Mouse (Mus musculus): Measurements from ENCODE around the gene Ybx1.

Gene Ybx1

GRCm38 (mm10) chr4:119266606-119267005, 27.8 kb downstream of the Ybx1 start:
- DNase-seq: no peak

- no peak for DNase-seq
Observed at GRCm38 (mm10) chr4:119263459-119263858, 30.9 kb downstream of the Ybx1 start.

GRCm38 (mm10) chr4:119262483-119262882, 31.9 kb downstream of the Ybx1 start:
- no peak for DNase-seq

DNA sequence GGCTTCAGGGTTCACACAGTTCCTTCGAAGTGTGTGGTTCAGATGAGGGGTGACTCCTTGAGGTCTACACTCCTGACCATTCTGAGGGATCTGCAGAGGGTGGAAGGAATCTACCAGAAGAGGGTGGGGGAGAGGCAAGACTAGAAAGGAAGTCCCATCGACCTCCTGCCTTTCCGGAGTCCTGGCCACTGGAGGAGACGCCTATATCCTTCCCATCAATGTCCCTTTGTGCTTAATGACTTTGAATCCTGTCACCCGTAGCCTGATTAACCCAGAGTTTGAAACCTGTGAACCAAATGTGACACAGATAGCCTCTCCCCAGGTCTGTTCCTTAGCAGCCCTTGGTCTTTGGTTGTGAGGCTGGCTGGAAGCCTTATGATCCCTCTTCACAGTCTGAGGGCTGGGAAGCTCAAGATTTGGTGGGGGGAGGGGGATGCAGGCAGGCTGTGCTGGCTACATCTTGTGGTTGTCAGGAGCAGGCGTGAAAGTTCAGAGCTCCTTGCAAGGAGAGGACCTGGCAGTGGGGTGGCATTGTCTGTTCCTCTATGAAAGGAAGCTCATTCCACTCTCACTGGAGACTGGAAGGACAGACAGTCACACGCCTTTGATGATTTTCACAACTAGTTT, 33.2 kb downstream of the Ybx1 start:
- DNase-seq: no peak

DNA sequence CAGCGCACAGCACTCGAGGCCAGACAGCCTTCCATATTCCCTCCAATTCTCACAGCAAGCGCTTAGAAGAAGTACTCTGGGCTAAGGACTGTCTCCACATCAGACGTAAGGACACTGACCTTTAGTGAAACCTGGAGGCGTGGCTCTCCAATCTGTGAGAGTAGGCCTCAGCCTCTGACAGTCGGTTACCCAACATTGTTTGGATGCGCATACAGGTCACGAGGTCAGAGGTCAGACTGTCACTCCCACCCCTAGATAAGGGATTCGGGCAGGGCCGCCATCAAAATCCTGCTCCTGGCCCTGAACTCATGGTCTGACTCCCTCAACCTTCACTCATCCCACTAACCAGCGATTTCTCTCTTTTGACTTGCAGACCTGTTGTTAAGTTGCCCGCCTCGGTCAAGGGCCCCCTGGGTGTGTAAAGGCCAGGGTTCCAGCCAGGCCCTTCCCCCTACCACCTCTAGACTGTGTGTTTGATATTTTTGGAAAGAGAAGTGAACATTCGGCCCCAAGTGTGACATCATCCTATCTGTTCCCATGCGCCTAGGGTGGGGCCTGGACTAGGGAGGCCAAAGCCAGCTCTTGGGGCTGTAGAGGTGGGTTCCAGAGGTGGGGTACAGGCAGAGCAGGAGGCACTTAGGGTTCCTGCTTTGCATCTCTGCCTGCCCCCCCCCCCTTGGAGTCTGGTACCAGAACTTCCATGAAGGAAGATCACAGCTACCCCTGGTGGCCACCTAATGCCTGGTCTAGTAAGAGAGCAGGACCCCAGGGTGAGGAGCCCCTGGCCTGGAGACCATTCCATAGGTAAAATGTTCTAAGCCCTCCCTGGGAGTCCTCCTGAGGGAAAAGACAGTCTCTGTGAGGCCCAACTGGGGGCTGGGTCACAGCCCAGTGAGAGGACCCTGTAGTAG, 34.8 kb downstream of the Ybx1 start:
- DNase-seq: no peak

DNA sequence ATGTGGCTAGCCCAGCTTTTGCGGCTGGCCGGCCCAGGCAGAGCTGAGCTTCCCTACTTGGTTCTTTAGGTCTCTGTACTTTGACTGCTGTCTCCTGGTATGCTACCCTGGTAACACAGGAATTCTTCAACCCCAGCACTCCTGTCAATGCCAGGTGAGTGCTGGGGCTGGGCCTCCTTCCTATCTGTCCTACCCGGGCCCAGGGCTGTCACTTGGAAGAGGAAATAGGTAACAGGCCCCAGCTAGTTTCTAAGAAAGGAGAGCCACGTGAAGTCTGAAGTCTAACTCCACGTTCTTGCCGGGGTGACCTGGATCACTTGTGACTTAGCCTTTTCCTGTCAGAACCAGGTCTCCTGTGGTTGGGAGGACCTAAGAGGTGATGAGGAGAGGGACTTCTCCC, 37.3 kb downstream of the Ybx1 start:
- DNase-seq: no peak

GRCm38 (mm10) chr4:119255351-119255750, 39.1 kb downstream of the Ybx1 start, which contains the start of gene Cldn19:
Gene Cldn19 (plus strand): TSS chr4:119255414.
- DNase-seq: no peak

GRCm38 (mm10) chr4:119254012-119254618, 40.3 kb downstream of the Ybx1 start:
- no peak for DNase-seq

DNA sequence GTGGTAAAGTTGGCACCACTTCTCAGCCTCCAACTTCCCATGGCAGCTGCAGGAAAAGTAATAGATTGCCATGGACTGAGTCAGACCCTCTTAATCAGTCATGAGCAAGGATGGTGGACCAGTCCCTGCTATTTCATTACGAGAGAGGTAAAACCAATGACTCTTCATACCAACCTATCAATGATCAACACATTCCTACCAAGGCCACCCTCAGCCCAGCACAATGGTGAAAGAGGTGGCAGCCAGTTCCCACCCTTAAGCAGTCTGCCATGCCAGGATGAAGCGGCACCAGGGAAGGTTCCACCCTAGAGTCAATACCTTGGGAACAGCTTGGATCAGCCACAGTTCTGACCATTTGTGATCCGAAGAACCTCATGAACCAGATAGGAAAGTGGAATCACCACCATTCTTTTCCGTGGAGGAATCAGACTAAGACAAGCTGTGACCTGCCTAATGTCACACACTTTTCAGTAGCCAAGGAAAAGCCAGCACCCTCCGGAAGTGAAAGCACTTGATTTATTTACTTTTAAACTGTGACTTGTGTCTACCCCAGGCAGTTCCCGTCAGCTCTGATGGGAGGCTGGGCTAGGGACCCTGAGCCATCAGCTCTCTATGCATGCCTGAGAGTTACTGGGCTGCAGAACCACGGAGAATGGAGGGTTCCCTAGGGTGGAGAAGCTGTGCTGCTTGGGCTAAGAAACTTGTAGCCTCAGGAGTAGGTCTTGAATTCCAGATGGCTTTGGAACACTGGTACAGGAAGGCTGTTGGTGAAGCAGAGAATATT, 42.2 kb downstream of the Ybx1 start:
- DNase-seq: no peak

- no peak for DNase-seq
Observed at GRCm38 (mm10) chr4:119248407-119248965, 45.9 kb downstream of the Ybx1 start.

GRCm38 (mm10) chr4:119247462-119248235, 46.8 kb downstream of the Ybx1 start:
- DNase-seq: peak; percentile 80

GRCm38 (mm10) chr4:119246688-119247225, 47.6 kb downstream of the Ybx1 start:
- DNase-seq: no peak

GRCm38 (mm10) chr4:119245961-119246360, 48.4 kb downstream of the Ybx1 start:
- no peak for DNase-seq

GRCm38 (mm10) chr4:119245556-119245955, 48.8 kb downstream of the Ybx1 start:
- no peak for DNase-seq

DNA sequence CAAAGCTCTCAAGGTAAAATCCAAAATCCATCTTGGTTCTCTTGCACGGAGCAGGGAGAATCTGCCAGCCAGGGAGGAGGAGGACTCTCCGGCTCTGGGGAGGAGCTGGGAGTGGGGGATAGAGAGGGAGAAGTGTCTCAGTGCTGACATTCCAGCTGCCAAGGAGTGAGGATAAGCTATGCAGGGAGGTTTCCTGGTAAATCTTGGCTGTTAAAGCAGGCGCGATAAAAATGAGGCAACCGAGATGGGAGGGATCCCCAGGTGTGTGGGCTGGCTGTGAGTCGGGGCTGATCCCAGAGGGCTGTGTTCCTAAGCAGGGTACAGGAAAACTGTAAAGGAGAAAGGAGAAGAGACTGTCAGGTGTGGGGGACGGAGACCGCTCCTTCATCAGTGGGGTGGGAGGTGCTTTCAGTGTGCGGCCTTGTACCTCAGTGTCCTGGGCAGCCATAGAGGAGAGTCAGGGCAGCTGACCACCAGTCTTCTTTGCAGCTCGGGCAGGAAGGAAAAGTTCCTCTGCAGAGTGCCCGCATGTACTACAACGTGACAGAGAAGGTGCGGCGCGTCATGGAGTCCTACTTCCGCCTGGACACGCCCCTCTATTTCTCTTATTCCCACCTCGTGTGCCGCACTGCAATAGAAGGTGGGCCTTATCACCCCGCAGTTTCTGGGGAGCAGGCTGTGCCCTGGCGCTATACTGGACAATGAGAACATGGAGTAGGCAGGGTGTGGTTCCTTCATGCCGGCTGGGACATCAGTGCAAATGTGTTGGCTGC, 49.8 kb downstream of the Ybx1 start:
- no peak for DNase-seq

DNA sequence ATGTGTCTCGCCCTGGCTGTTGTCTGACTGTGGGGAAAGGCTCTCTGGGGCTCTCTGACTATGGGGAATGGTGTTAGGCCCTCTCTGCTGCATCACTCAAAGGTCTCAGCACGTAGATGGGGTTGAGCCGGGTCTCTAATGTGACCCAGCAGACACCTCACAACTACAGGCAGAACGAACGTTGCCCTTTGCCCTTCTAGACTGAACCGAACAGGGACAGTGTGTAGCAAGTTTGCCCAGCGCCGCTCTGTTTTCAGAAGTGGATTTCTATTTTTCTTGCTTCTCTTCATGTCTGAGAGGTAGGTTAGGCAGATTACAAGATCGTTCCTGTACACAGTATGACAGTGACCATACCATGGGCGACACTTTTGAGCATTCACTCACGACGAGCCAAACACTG, 51.8 kb downstream of the Ybx1 start:
- DNase-seq: no peak

DNA sequence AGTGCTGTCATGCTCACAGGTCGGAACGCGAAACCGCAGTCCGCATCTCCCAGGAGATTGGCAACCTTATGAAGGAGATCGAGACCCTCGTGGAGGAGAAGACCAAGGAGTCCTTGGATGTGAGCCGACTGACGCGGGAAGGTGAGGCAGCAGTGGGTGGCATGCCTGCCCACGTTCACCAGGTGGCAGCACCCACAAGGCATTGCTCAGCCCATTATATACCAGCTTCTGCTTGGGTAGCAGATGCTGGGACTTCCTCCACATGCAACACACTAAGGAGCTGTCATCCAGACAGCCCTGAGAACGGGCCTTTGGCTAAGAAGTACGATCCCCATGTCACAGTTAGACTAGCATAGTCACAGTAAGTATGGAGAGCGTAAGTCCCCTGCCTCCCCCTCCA, 52.7 kb downstream of the Ybx1 start:
- DNase-seq: peak; percentile 28 to 33

DNA sequence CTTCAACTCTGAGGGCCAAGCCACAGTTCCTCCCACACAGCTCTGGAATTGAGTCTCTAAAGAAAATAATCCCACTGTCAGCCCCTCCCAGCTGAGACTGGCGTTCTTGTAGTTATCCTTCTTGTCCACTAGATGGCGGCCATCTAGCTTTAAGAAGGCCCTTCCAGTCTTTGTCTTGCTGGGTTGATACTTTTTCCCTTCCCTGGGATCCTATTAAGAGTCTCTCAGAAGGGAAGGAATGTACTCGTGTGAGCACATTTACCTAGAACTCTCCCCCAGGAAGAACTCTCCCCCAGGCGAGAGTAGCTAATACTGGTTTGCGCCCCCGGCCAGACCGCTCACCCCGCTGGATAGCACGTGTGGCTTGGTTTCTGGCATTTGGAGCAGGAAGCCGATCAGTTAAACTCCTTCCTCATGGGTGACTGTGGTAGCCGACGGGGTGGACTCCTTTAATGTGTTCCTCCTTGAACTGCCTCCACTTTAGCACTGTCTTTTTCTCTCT, 55.2 kb downstream of the Ybx1 start:
- peak; percentile 60 to 62 for DNase-seq

- DNase-seq: no peak
Observed at GRCm38 (mm10) chr4:119238661-119239060, 55.7 kb downstream of the Ybx1 start.

DNA sequence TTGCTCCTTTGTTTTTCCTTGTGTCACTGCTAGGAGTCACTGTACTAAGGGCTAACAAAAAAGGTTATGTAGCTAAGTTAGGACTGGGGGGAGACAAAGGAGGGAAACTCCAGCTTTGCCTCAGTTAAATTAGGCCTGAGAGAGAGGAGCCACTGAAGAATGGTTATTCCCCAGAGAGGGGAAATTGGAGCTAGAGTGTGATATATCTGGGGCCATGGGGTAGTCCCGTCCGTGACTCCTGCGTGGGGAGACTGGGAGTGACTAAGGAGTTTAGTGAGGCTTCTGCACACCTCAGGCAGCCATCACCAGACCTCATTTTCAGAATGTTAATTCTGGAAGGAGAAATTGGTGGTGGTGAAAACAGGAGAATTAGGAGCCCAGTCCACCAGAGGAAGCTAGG, 60.1 kb downstream of the Ybx1 start:
- no peak for DNase-seq
